Mouse (Mus musculus) ovary, postnatal 14 days (tissue): Measurements from ENCODE around the gene Cdh22.

Experiments
- DNase-seq: peaks from one replicate; pipeline ENCODE4 v3.0.0; 2022; ENCODE audit warnings: low spot score

The Cdh22 gene

GRCm38 (mm10) chr2:165207086-165207485 lies 27.6 kb downstream of the Cdh22 start:
- no peak for DNase-seq

GRCm38 (mm10) chr2:165205486-165205885 lies 29.2 kb downstream of the Cdh22 start:
- no peak for DNase-seq

GRCm38 (mm10) chr2:165204931-165205330 lies 29.7 kb downstream of the Cdh22 start:
- no peak for DNase-seq

GRCm38 (mm10) chr2:165201761-165202751 lies 32.6 kb downstream of the Cdh22 start:
- DNase-seq = no peak

GRCm38 (mm10) chr2:165197546-165197945 lies 37.1 kb downstream of the Cdh22 start:
- DNase-seq = no peak

- no peak for DNase-seq
These were observed 39.1 kb downstream of the Cdh22 start for GRCm38 (mm10) chr2:165195411-165196182.

GRCm38 (mm10) chr2:165191483-165191882 lies 43.2 kb downstream of the Cdh22 start:
- DNase-seq = no peak

DNA sequence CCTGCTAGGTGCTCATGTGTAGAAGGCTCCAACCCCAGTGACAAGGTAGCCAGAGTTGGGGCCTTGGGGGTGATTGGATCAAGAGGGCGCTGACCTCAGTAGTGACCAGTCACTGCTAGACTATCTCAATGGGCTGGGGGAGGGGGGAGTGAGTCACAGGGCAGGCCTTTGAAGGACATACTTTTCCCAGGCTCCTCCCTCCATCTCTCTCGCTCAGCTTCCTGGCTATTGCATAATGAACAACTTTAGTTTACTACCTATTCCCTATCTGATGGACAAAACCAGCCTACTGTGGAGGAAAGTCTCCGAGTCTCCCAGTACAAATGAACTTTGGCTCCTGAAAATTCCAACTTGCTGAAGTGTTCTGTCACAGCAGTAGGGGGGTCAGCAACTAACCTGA lies 45.1 kb downstream of the Cdh22 start:
- no peak for DNase-seq

DNA sequence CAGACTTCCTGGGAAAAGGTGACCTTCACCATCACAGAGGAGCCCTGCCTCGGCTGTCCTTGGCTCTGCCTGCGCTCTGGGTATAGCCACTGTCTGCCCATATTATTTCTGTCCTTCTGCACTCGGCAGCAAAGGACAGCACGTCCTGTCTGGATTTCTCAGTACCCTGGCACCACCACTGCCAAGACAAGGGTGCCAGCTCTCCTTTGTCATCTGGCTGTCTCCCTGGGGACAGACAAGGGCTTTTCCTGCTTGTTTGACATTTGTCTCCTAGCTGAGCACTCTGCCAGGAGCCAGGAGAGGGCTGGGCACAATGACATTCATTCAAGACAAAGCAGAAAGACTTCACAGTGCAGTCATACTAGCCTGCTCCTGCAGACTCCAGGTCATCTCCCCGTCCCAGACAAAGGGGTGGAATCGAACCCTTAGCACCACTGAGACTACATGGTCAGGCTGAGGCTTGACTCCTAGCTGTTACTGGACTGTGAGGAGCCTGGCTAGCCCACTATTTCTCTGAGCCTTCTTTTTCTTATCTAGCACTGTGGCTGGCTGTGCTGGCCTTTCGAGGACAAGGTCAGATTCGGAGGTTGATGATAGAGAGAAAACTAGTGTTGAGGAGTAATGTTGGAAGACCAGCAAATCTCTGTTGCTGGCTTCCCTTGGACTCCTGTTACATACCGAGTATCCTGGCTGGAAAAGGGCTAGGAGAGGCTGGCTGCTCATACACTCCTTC lies 46.8 kb downstream of the Cdh22 start:
- DNase-seq = no peak

GRCm38 (mm10) chr2:165184015-165184633 lies 50.5 kb downstream of the Cdh22 start:
- peak; percentile 29 for DNase-seq

GRCm38 (mm10) chr2:165182085-165182976 lies 52.3 kb downstream of the Cdh22 start:
- DNase-seq = no peak

GRCm38 (mm10) chr2:165179231-165179630 lies 55.4 kb downstream of the Cdh22 start:
- no peak for DNase-seq

GRCm38 (mm10) chr2:165176965-165177364 lies 57.7 kb downstream of the Cdh22 start:
- no peak for DNase-seq

GRCm38 (mm10) chr2:165166664-165167435 lies 67.8 kb downstream of the Cdh22 start:
- DNase-seq = no peak

DNA sequence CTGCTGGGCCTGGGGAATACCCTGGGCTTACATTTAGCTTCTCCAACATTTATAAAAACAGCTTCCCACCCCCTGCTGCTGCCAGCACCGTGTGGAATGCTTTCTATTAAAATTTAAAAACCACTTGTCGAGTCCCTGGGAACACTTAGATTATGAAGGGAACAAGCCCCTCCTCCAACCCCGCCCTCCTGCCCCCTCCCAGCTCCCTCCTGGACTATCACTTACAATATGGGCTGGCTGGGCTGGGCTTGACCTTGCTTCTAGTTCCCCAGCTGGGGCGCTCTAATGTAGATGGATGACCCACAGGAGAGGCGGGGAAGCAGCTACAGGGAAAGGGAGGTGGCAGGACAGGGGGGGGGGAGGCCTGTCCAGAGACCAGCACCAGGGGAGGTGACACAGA lies 72.4 kb downstream of the Cdh22 start:
- no peak for DNase-seq

GRCm38 (mm10) chr2:165160466-165160865 lies 74.2 kb downstream of the Cdh22 start:
- peak; percentile 51 for DNase-seq

DNA sequence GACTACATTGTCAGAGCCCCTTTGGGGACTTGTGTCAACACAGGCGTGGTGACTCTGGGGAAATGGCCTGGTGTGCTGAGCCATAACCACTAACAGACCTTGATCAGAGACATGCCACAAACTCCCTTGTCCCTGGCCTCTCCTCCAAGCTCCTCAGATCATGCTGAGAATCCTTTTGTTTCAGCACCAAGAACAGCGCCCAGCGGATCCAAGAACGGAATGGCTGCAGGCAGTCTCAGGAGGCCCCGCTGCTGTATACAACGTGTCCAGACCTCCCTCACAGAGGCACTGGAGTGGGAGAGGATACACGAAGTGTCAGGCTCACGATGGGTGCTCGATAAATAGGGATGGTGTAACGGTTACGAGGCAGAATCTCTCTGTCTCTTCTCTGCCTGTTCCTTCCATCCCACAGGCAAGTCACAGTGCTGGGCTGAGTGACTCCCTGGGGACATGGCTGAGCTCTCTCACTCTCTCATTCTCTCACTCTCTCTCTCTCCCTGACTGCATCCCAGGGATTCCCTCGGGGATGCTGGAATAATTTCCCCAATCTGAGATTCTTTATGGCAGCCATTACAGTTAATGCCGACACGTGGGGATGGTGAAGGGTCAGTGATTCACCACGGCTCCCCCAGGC lies 75.5 kb downstream of the Cdh22 start:
- DNase-seq = peak; percentile 70

DNA sequence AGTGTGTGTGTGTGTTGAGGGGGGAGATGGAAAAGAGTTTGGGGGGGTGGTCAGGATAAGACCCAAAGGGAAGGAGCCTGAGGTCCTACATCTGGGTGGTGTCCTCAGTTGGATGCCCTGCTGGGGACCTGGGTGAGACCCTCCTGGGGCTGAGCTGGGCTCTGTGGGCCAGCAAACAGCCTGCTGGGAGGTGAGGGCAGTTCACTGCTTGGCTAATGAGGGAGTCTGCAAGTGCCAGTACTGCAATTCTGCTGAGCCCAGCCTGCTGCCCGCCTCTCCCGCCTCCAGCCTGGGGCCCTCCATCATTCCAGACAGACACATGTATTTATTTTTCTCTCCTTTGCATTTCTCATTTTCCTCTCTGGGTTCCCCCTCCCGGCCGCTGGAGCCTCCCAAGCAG lies 76.3 kb downstream of the Cdh22 start:
- no peak for DNase-seq

- DNase-seq = no peak
These were observed 76.8 kb downstream of the Cdh22 start for GRCm38 (mm10) chr2:165157900-165158299.
